In the genomic region with DNA sequence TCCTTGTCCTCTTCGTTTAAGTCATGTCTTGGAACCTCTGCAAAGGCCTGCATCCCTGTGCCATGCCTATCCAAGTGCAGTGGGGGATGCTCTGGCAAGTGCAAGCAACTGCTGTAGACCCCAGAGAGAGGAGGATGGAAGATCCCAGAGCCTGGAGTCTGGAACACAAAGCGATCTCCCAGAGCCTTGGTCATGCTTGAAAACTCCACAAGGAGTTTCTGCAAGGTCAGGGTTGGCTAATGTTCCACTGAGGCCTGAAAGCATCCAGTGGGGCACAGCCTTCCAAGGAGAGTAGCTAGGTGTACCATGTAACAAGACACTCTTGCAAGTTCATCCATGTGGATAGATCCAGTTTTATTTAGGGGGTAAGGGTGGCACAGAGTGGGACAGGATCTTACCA, we compare ENCODE assay signal across 22 mouse cellular contexts. TPM values are rescaled to one million over a fixed set of nuclear protein-coding genes. Genes with fewer than 3 reads are reported as not detected.
DNase-seq lines count a peak whose midpoint lies in the region; ATAC-seq and TF ChIP-seq lines count a peak whose summit lies in the region.
"Had no signal": no experiment of that assay in that cellular context is flagged by ENCODE, and none has a peak within 500 bp of the region (broad histone marks: within the 10 kb centered on the region; RNA-seq: fewer than 3 reads in every experiment).

No protein-coding gene starts in this region.

- no peak overlapping the region for H3K27ac ChIP-seq in heart, embryonic 11.5 days (ENCODE audit: low read depth, low read length)
- peak overlapping the region; percentile 53 for H3K27ac ChIP-seq in stomach, postnatal 0 days (replicated peaks)
- H3K27ac ChIP-seq: embryonic facial prominence, embryonic 13.5 days; hindbrain, embryonic 13.5 days; liver, embryonic 12.5 days; lung, embryonic 15.5 days; midbrain, embryonic 10.5 days had no signal

- no peak overlapping the region for H3K4me3 ChIP-seq in heart, embryonic 11.5 days (ENCODE audit: low read depth, low read length)
- H3K4me3 ChIP-seq in stomach, postnatal 0 days (ENCODE audit: low read depth, low read length): no peak overlapping the region
- H3K4me3 ChIP-seq: embryonic facial prominence, embryonic 13.5 days; hindbrain, embryonic 13.5 days; liver, embryonic 12.5 days; lung, embryonic 15.5 days; midbrain, embryonic 10.5 days had no signal

- no peaks in the 10 kb centered on the region for H3K4me1 ChIP-seq in heart, embryonic 11.5 days (ENCODE audit: control insufficient read depth, insufficient read depth, low read length)
- no peaks in the 10 kb centered on the region for H3K4me1 ChIP-seq in stomach, postnatal 0 days (replicated peaks; ENCODE audit: control insufficient read depth, insufficient read depth)
- H3K4me1 ChIP-seq: embryonic facial prominence, embryonic 13.5 days; hindbrain, embryonic 13.5 days; liver, embryonic 12.5 days; midbrain, embryonic 10.5 days had no signal

- 78% methylated on average over 2 of the region's 2 CpGs for WGBS in heart, embryonic 11.5 days (ENCODE audit: insufficient replicate concordance)
- 84% methylated on average over 2 of the region's 2 CpGs for WGBS in stomach, postnatal 0 days

- no peak for ATAC-seq in heart, embryonic 11.5 days (replicated peaks; ENCODE audit: insufficient number of reproducible peaks, low FRiP score, low TSS enrichment)
- ATAC-seq in stomach, postnatal 0 days (ENCODE audit: low FRiP score, low TSS enrichment): peak; percentile 27; the same call in 1 of the 2 replicates
- ATAC-seq: forebrain, embryonic 14.5 days; liver, embryonic 12.5 days had no signal

- no peaks in the 10 kb centered on the region for H3K36me3 ChIP-seq in heart, embryonic 11.5 days (ENCODE audit: control insufficient read depth, insufficient read depth, low read length)
- H3K36me3 ChIP-seq in stomach, postnatal 0 days (ENCODE audit: control insufficient read depth, insufficient read depth, low read length): no peaks in the 10 kb centered on the region
- H3K36me3 ChIP-seq: embryonic facial prominence, embryonic 13.5 days; hindbrain, embryonic 13.5 days; liver, embryonic 12.5 days; lung, embryonic 15.5 days; midbrain, embryonic 10.5 days had no signal

- peak; percentile 72 for DNase-seq in heart, adult 11 months
- DNase-seq in kidney, adult 9 months: peak; percentile 87
- peak; percentile 67 to 87 for DNase-seq in kidney, postnatal 25 days
- no peak for DNase-seq in stomach, postnatal 0 days (ENCODE audit: low spot score)
- DNase-seq in right cerebral cortex, postnatal 14 days: no peak
- no peak for DNase-seq in layer of hippocampus, adult 9-11 months
- DNase-seq in frontal cortex, postnatal 14 days (ENCODE audit: low spot score in 2 of 2): no peak
- DNase-seq: adrenal gland, postnatal 10 days; cerebellum, adult 9-11 months; gastrocnemius, postnatal 25 days; layer of hippocampus, postnatal 36 days; lung, postnatal 4 days; thymus, adult 18-20 months had no signal

- no peak overlapping the region for H3K9ac ChIP-seq in heart, embryonic 11.5 days (ENCODE audit: low read depth, low read length)
- no peak overlapping the region for H3K9ac ChIP-seq in stomach, postnatal 0 days (ENCODE audit: low read length)
- H3K9ac ChIP-seq: embryonic facial prominence, embryonic 13.5 days; hindbrain, embryonic 13.5 days; liver, embryonic 12.5 days; lung, embryonic 15.5 days had no signal

- H3K4me2 ChIP-seq in heart, embryonic 11.5 days: no peak overlapping the region
- no peak overlapping the region for H3K4me2 ChIP-seq in stomach, postnatal 0 days (replicated peaks; ENCODE audit: low read depth)
- H3K4me2 ChIP-seq: embryonic facial prominence, embryonic 13.5 days; hindbrain, embryonic 13.5 days; liver, embryonic 12.5 days; lung, embryonic 15.5 days had no signal

- no peaks in the 10 kb centered on the region for H3K27me3 ChIP-seq in heart, embryonic 11.5 days (ENCODE audit: control insufficient read depth, insufficient read depth, low read length)
- no peaks in the 10 kb centered on the region for H3K27me3 ChIP-seq in stomach, postnatal 0 days (ENCODE audit: control insufficient read depth, insufficient read depth, low read length)
- H3K27me3 ChIP-seq: embryonic facial prominence, embryonic 13.5 days; hindbrain, embryonic 13.5 days; liver, embryonic 12.5 days; lung, embryonic 15.5 days had no signal

- H3K9me3 ChIP-seq in heart, embryonic 11.5 days (replicated peaks; ENCODE audit: control insufficient read depth, low read length): no peaks in the 10 kb centered on the region
- H3K9me3 ChIP-seq in stomach, postnatal 0 days (ENCODE audit: control insufficient read depth, low read length): no peaks in the 10 kb centered on the region
- H3K9me3 ChIP-seq: embryonic facial prominence, embryonic 13.5 days; hindbrain, embryonic 13.5 days; liver, embryonic 12.5 days; lung, embryonic 15.5 days; midbrain, embryonic 10.5 days had no signal

- TF ChIP-seq CTCF in stomach, postnatal 0 days (IDR thresholded peaks at IDR 0.05; ENCODE audit: low read depth): no peak

- no peak for TF ChIP-seq EP300 in stomach, postnatal 0 days (optimal IDR thresholded peaks at IDR 0.05)

RNA-seq across cellular contexts. Expression of gene 9130230L23Rik, which starts 10.4 kb away (rescaled TPM):
- 0.29 TPM in 1 of 2 replicates, not detected in the other for polyA plus RNA-seq in heart, embryonic 11.5 days (2014; fragmentation: Nextera tagmentation; extraction: Ambion mirVana)
- polyA plus RNA-seq in stomach, postnatal 0 days (2015; fragmentation: Nextera tagmentation; extraction: Ambion mirVana): 4.7 and 4.8 TPM in 2 replicates
- polyA plus RNA-seq: embryonic facial prominence, embryonic 13.5 days; forebrain, embryonic 14.5 days; limb, embryonic 11.5 days; midbrain, embryonic 10.5 days; midbrain, postnatal 0 days had no signal

Comparison
In these comparisons a context has a peak if more than half of its experiments do, and no peak if none do; other contexts are left out.
1. DNase-seq: peak in heart, adult 11 months (single experiment), kidney, adult 9 months (single experiment) and kidney, postnatal 25 days (2 of 2); none in stomach, postnatal 0 days (single experiment), right cerebral cortex, postnatal 14 days (single experiment), layer of hippocampus, adult 9-11 months (single experiment) and frontal cortex, postnatal 14 days (0 of 2).